In genomic region chr1:151102646-151103391, GRCm38 (mm10) we compare ENCODE assay signal across 10 mouse cellular contexts.
A peak's percentile ranks its signal among the peaks of the same experiment; 100 is the strongest.
DNase-seq lines count a peak whose midpoint lies in the region; ATAC-seq lines count a peak whose summit lies in the region.
"Had no signal": no experiment of that assay in that cellular context is flagged by ENCODE, and none has a peak within 500 bp of the region (broad histone marks: within the 10 kb centered on the region; RNA-seq: fewer than 3 reads in every experiment).

No protein-coding gene starts in this region.

- peaks cover 20% of the 10 kb centered on the region for H3K4me1 ChIP-seq in embryonic facial prominence, embryonic 15.5 days
- H3K4me1 ChIP-seq in kidney, embryonic 14.5 days (ENCODE audit: control insufficient read depth, insufficient read depth, low read length), result 0 out of 2 replicates have a peak, but pooled peaks cover 3% of the 10 kb centered on the region
- H3K4me1 ChIP-seq in stomach, embryonic 15.5 days, result peaks cover 12% of the 10 kb centered on the region; the same call in 1 of the 2 replicates

- WGBS in embryonic facial prominence, embryonic 15.5 days, result 32% methylated on average over 16 of the region's 16 CpGs
- 55% methylated on average over 16 of the region's 16 CpGs for WGBS in kidney, embryonic 14.5 days
- 44% methylated on average over 16 of the region's 16 CpGs for WGBS in stomach, embryonic 15.5 days

- intact Hi-C loops in left cerebral cortex, postnatal 36 days (cut with DNase I), result no loop called here

- H3K9me3 ChIP-seq in embryonic facial prominence, embryonic 15.5 days (replicated peaks), result no peaks in the 10 kb centered on the region
- H3K9me3 ChIP-seq in kidney, embryonic 14.5 days (ENCODE audit: control insufficient read depth, low read length), result no peaks in the 10 kb centered on the region
- no peaks in the 10 kb centered on the region for H3K9me3 ChIP-seq in stomach, embryonic 15.5 days

- H3K4me2 ChIP-seq in embryonic facial prominence, embryonic 15.5 days (replicated peaks), result peak overlapping the region; percentile 34
- H3K4me2 ChIP-seq in kidney, embryonic 14.5 days (replicated peaks; ENCODE audit: low read depth, low read length), result peak overlapping the region; percentile 22
- H3K4me2 ChIP-seq in stomach, embryonic 15.5 days, result peak overlapping the region; percentile 34

- no peak overlapping the region for H3K9ac ChIP-seq in embryonic facial prominence, embryonic 15.5 days
- no peak overlapping the region for H3K9ac ChIP-seq in kidney, embryonic 14.5 days (ENCODE audit: low read depth, low read length)
- no peak overlapping the region for H3K9ac ChIP-seq in stomach, embryonic 15.5 days

- peak overlapping the region; percentile 90 for H3K27ac ChIP-seq in embryonic facial prominence, embryonic 15.5 days (replicated peaks)
- H3K27ac ChIP-seq in kidney, embryonic 14.5 days (ENCODE audit: low read depth, low read length), result no peak overlapping the region
- H3K27ac ChIP-seq in stomach, embryonic 15.5 days, result peak overlapping the region; percentile 65; the same call in 1 of the 2 replicates

- no peaks in the 10 kb centered on the region for H3K36me3 ChIP-seq in embryonic facial prominence, embryonic 15.5 days
- no peaks in the 10 kb centered on the region for H3K36me3 ChIP-seq in kidney, embryonic 14.5 days (ENCODE audit: control insufficient read depth, insufficient read depth, low read length)
- H3K36me3 ChIP-seq in stomach, embryonic 15.5 days, result no peaks in the 10 kb centered on the region

- peak; percentile 62 for DNase-seq in kidney, adult 11 months
- no peak for DNase-seq in kidney, adult 18-20 months
- DNase-seq in left cerebral cortex, postnatal 36 days (ENCODE audit: low spot score in 2 of 2), result no peak
- no peak for DNase-seq in layer of hippocampus, postnatal 14 days (ENCODE audit: low spot score in 2 of 2)
- DNase-seq in gastrocnemius, postnatal 4 days (ENCODE audit: low spot score in 2 of 2), result no peak
- DNase-seq: thymus, adult 2 months had no signal

- no peaks in the 10 kb centered on the region for H3K27me3 ChIP-seq in embryonic facial prominence, embryonic 15.5 days
- no peaks in the 10 kb centered on the region for H3K27me3 ChIP-seq in kidney, embryonic 14.5 days (ENCODE audit: control insufficient read depth, insufficient read depth, low read length)
- no peaks in the 10 kb centered on the region for H3K27me3 ChIP-seq in stomach, embryonic 15.5 days (replicated peaks)

- ATAC-seq in embryonic facial prominence, embryonic 15.5 days (ENCODE audit: insufficient number of reproducible peaks, low FRiP score, low TSS enrichment, low read depth), result peak; percentile 69; the same call in 1 of the 2 replicates
- ATAC-seq in kidney, embryonic 14.5 days (ENCODE audit: low FRiP score, low TSS enrichment), result peak; percentile 79
- 0 out of 2 replicates have a peak, but pooled peaks have one; percentile 29 for ATAC-seq in stomach, embryonic 15.5 days (ENCODE audit: insufficient read depth, low FRiP score, low read depth)

- H3K4me3 ChIP-seq in embryonic facial prominence, embryonic 15.5 days (replicated peaks), result no peak overlapping the region
- H3K4me3 ChIP-seq in kidney, embryonic 14.5 days (ENCODE audit: low read length), result no peak overlapping the region
- H3K4me3 ChIP-seq in stomach, embryonic 15.5 days (replicated peaks), result no peak overlapping the region
- H3K4me3 ChIP-seq: myocyte had no signal

Comparison
In these comparisons a context has a peak if more than half of its experiments do, and no peak if none do; other contexts are left out.
1. ATAC-seq: peak in every context shown above with its lines; median percentile 79 in kidney, embryonic 14.5 days; 69 in embryonic facial prominence, embryonic 15.5 days; 29 in stomach, embryonic 15.5 days.